ENCODE assay signal across 8 mouse cellular contexts in genomic region chr7:126776598-126777057, GRCm38 (mm10). TPM values are rescaled to one million over a fixed set of nuclear protein-coding genes. Genes with fewer than 3 reads are reported as not detected.
DNase-seq lines count a peak whose midpoint lies in the region; ATAC-seq and TF ChIP-seq lines count a peak whose summit lies in the region.

TSS of gene Ypel3 (plus strand) at chr7:126776955.

- ATAC-seq in embryonic facial prominence, embryonic 15.5 days (ENCODE audit: insufficient number of reproducible peaks, low FRiP score, low TSS enrichment, low read depth), result peak; percentile 92
- ATAC-seq in limb, embryonic 15.5 days (ENCODE audit: insufficient number of reproducible peaks, low FRiP score, low TSS enrichment, low read depth), result peak; percentile 88
- peak; percentile 89 for ATAC-seq in midbrain, postnatal 0 days (ENCODE audit: low FRiP score)

- H3K9ac ChIP-seq in embryonic facial prominence, embryonic 15.5 days, result peak within 1 kb of the TSS; percentile 88
- peak within 1 kb of the TSS; percentile 70 for H3K9ac ChIP-seq in limb, embryonic 15.5 days
- peak within 1 kb of the TSS; percentile 96 for H3K9ac ChIP-seq in midbrain, postnatal 0 days (replicated peaks; ENCODE audit: low read length, poor library complexity, severe bottlenecking)

- TF ChIP-seq POLR2A in bone marrow macrophage, adult 2 months (IDR thresholded peaks at IDR 0.05; ENCODE audit: borderline replicate concordance, low read depth, low read length), result no peak

- no peak for TF ChIP-seq CTCF in bone marrow macrophage, adult 2 months (IDR thresholded peaks at IDR 0.05; ENCODE audit: low read depth, low read length)
- TF ChIP-seq CTCF in midbrain, postnatal 0 days (IDR thresholded peaks at IDR 0.05), result 0 out of 2 replicates have a peak, but pooled peaks have one; percentile 4

- 0% methylated on average over 27 of the region's 37 CpGs for WGBS in embryonic facial prominence, embryonic 15.5 days
- under 1% methylated on average over 35 of the region's 37 CpGs for WGBS in limb, embryonic 15.5 days
- WGBS in midbrain, postnatal 0 days, result 0% methylated on average over 26 of the region's 37 CpGs

- no peaks in the 10 kb centered on the region for H3K9me3 ChIP-seq in embryonic facial prominence, embryonic 15.5 days (replicated peaks)
- H3K9me3 ChIP-seq in limb, embryonic 15.5 days, result no peaks in the 10 kb centered on the region
- H3K9me3 ChIP-seq in midbrain, postnatal 0 days (ENCODE audit: low read length), result no peaks in the 10 kb centered on the region

- peak within 1 kb of the TSS; percentile 62 for H3K4me3 ChIP-seq in bone marrow macrophage, adult 2 months (ENCODE audit: insufficient read depth, low read length)
- H3K4me3 ChIP-seq in embryonic facial prominence, embryonic 15.5 days (replicated peaks), result peak within 1 kb of the TSS; percentile 82
- peak within 1 kb of the TSS; percentile 69 for H3K4me3 ChIP-seq in limb, embryonic 15.5 days
- H3K4me3 ChIP-seq in midbrain, postnatal 0 days (ENCODE audit: low read depth, low read length), result peak within 1 kb of the TSS; percentile 81

- H3K4me1 ChIP-seq in bone marrow macrophage, adult 2 months (ENCODE audit: control insufficient read depth, insufficient read depth, low read length), result peaks cover 47% of the 10 kb centered on the region
- H3K4me1 ChIP-seq in embryonic facial prominence, embryonic 15.5 days, result peaks cover 43% of the 10 kb centered on the region
- H3K4me1 ChIP-seq in limb, embryonic 15.5 days, result peaks cover 45% of the 10 kb centered on the region
- peaks cover 13% of the 10 kb centered on the region for H3K4me1 ChIP-seq in midbrain, postnatal 0 days (ENCODE audit: insufficient read depth, low read length)

- H3K36me3 ChIP-seq in embryonic facial prominence, embryonic 15.5 days, result peaks cover 14% of the 10 kb centered on the region; the same call in 1 of the 2 replicates
- peaks cover 8% of the 10 kb centered on the region for H3K36me3 ChIP-seq in limb, embryonic 15.5 days
- H3K36me3 ChIP-seq in midbrain, postnatal 0 days (ENCODE audit: insufficient read depth, low read length), result 0 out of 2 replicates have a peak, but pooled peaks cover 2% of the 10 kb centered on the region

- peak; percentile 92 to 93 for DNase-seq in B cell, adult 2 months
- DNase-seq in heart, adult 8-10 months (ENCODE audit: low spot score), result peak; percentile 94
- peak; percentile 97 for DNase-seq in kidney, adult 9 months
- DNase-seq in midbrain, postnatal 0 days (ENCODE audit: low spot score), result peak; percentile 94
- peak; percentile 97 to 98 for DNase-seq in spleen, postnatal 36 days (ENCODE audit: low spot score in 2 of 2)

- H3K27me3 ChIP-seq in embryonic facial prominence, embryonic 15.5 days, result no peaks in the 10 kb centered on the region
- H3K27me3 ChIP-seq in limb, embryonic 15.5 days, result no peaks in the 10 kb centered on the region
- no peaks in the 10 kb centered on the region for H3K27me3 ChIP-seq in midbrain, postnatal 0 days (ENCODE audit: insufficient read depth, low read length)

- peak within 1 kb of the TSS; percentile 67 for H3K27ac ChIP-seq in bone marrow macrophage, adult 2 months (ENCODE audit: insufficient read depth, low read depth, low read length)
- peak within 1 kb of the TSS; percentile 76 for H3K27ac ChIP-seq in embryonic facial prominence, embryonic 15.5 days (replicated peaks)
- peak within 1 kb of the TSS; percentile 86 for H3K27ac ChIP-seq in limb, embryonic 15.5 days
- peak within 1 kb of the TSS; percentile 72 for H3K27ac ChIP-seq in midbrain, postnatal 0 days (ENCODE audit: low read depth, low read length)

- H3K4me2 ChIP-seq in embryonic facial prominence, embryonic 15.5 days (replicated peaks), result peak within 1 kb of the TSS; percentile 89
- H3K4me2 ChIP-seq in limb, embryonic 15.5 days, result peak within 1 kb of the TSS; percentile 78
- H3K4me2 ChIP-seq in midbrain, postnatal 0 days (ENCODE audit: low read depth, low read length, poor library complexity, severe bottlenecking), result peak within 1 kb of the TSS; percentile 98

RNA-seq across cellular contexts. Expression of gene Ypel3, which starts in this region (rescaled TPM):
- 392 and 412 TPM in 2 replicates for polyA plus RNA-seq in bone marrow macrophage, adult 2 months (2012; ENCODE audit: insufficient read depth, insufficient read length, missing spikeins)
- polyA plus RNA-seq in embryonic facial prominence, embryonic 15.5 days (2015; fragmentation: Nextera tagmentation; extraction: Ambion mirVana), result 145 and 148 TPM in 2 replicates
- 10 to 100 TPM; 46.6 to 99.6 (median 72.6) TPM for total RNA-seq in heart, adult 8-10 months (2022)
- polyA plus RNA-seq in limb, embryonic 15.5 days (2015; fragmentation: Nextera tagmentation; extraction: Ambion mirVana), result 117 and 122 TPM in 2 replicates
- 196 and 209 TPM in 2 replicates for total RNA-seq in midbrain, postnatal 0 days (2014; rRNA removed)
- 219 and 235 TPM in 2 replicates for polyA plus RNA-seq in midbrain, postnatal 0 days (2015; fragmentation: Nextera tagmentation; extraction: Ambion mirVana)

Comparison
In these comparisons a context has a peak if more than half of its experiments do, and no peak if none do; other contexts are left out.
1. Peak in every context shown above with its lines: DNase-seq, ATAC-seq, H3K4me3 ChIP-seq and H3K27ac ChIP-seq.